Mouse (Mus musculus) forebrain, embryonic 11.5 days (tissue): Measurements from ENCODE around the gene Rps16. TPM values are rescaled to one million over a fixed set of nuclear protein-coding genes. Genes with fewer than 3 reads are reported as not detected.

Experiments used
- ATAC-seq: fragments of 200-750 bp; cut with Nextera tagmentation; replicated peaks from 2 replicates; pipeline ENCODE4 v1.8.0; 2017; ENCODE audit warnings: moderate TSS enrichment; ENCODE audit not compliant: low FRiP score
- DNase-seq: peaks from one replicate; pipeline ENCODE4 v3.0.0-alpha.2; 2017; ENCODE audit warnings: low spot score
- H3K27ac ChIP-seq: fragments of 300-500 bp; sonication (generic); 2 replicates; pipeline ENCODE4 v1.5.1; 2014; ENCODE audit warnings: low read depth, low read length
- H3K27me3 ChIP-seq: fragments of 300-500 bp; sonication (generic); 2 replicates; pipeline ENCODE4 v1.6.1; 2014; ENCODE audit warnings: mild to moderate bottlenecking, low read length, mixed read lengths; ENCODE audit not compliant: control insufficient read depth, insufficient read depth
- H3K36me3 ChIP-seq: fragments of 300-500 bp; sonication (generic); 2 replicates; pipeline ENCODE4 v1.6.1; 2014; ENCODE audit warnings: mild to moderate bottlenecking, low read length, moderate library complexity, mixed read lengths; ENCODE audit not compliant: control insufficient read depth, insufficient read depth
- H3K4me1 ChIP-seq: fragments of 300-500 bp; sonication (generic); replicated peaks from 2 replicates; pipeline ENCODE4 v1.6.1; 2014; ENCODE audit warnings: low read length, mixed read lengths; ENCODE audit not compliant: control insufficient read depth, insufficient read depth
- H3K4me2 ChIP-seq: fragments of 300-500 bp; sonication (generic); 2 replicates; pipeline ENCODE4 v1.6.1; 2014; ENCODE audit warnings: low read depth, mild to moderate bottlenecking, low read length, moderate library complexity, mixed read lengths; ENCODE audit not compliant: severe bottlenecking
- H3K4me3 ChIP-seq: fragments of 300-500 bp; sonication (generic); 2 replicates; pipeline ENCODE4 v1.5.1; 2014; ENCODE audit warnings: low read depth, low read length
- H3K9ac ChIP-seq: fragments of 300-500 bp; sonication (generic); 2 replicates; pipeline ENCODE4 v1.6.1; 2014; ENCODE audit warnings: low read length
- H3K9me3 ChIP-seq: fragments of 300-500 bp; sonication (generic); 2 replicates; pipeline ENCODE4 v1.6.1; 2016; ENCODE audit warnings: low read length, mixed read lengths; ENCODE audit not compliant: control insufficient read depth
- WGBS: fragments of 180-500 bp; shearing (Covaris S2); extraction: QIAGEN DNeasy Blood & Tissue Kit; methylation state at CpG from one replicate; pipeline ENCODE4 v1.1.7; 2014; 5-methylcytosine and 5-hydroxymethylcytosine counted together
- polyA plus RNA-seq: library from polyadenylated mRNA; unstranded; fragments of >200 nt; fragmentation: Nextera tagmentation; extraction: Ambion mirVana; gene quantifications from 2 replicates; pipeline ENCODE4 v1.2.1, GENCODE M21; 2014

Rps16 gene
- polyA plus RNA-seq, 1 experiment from 2014 or later = 782 TPM

DNA sequence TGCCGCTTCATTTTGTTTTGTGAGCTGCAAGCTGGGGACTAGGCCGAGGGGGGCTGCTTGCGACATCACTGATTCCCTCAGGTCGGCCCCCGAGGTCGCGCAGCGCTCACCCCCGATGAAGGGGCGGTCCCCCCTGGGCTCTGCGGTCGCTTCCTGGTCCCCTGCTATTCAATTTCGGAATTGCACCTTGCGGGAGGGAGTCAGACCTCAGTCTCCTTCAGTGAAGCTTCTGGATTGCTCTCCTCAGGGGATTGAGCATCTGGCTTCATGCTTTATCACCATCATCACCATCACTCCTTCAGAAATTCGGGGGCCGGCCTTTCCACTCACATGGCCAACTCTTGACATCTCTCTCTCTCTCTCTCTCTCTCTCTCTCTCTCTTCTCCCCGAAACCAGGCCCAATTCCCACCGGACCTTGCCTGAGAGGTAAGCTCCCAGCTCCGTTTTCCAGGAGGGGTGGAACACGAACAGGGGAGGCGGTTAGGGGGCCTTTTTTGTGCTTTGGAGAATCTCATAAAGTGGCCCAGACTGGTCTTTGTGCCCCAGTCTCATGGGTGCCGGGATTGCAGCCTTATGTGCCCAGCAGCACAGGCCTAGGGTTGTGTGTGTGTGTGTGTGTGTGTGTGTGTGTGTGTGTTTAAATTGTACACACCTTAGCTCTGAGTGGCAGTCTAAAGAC lies 43.0 kb downstream of the Rps16 start:
- DNase-seq (no peak), ATAC-seq (no peak)
- Histone ChIP-seq H3K36me3 (peaks cover 9% of the 10 kb centered on the region), H3K9me3 (no peaks in the 10 kb centered on the region), H3K9ac (peak overlapping the region; percentile 80), H3K4me1 (peaks cover 7% of the 10 kb centered on the region; the same call in 1 of the 2 replicates), H3K27me3 (no peaks in the 10 kb centered on the region), H3K4me2 (peak overlapping the region; percentile 84), H3K4me3 (peak overlapping the region; percentile 83), H3K27ac (no peak overlapping the region)
- 7% methylated on average over 22 of the region's 22 CpGs for WGBS

GRCm38 (mm10) chr7:28395425-28395824 lies 45.0 kb downstream of the Rps16 start:
- H3K36me3 ChIP-seq = peaks cover 5% of the 10 kb centered on the region
- no peak overlapping the region for H3K4me2 ChIP-seq
- no peaks in the 10 kb centered on the region for H3K27me3 ChIP-seq
- no peak overlapping the region for H3K27ac ChIP-seq
- DNase-seq (no peak), ATAC-seq (no peak)
- WGBS = 95% methylated on average over 4 of the region's 4 CpGs
- peaks cover 7% of the 10 kb centered on the region; the same call in 1 of the 2 replicates for H3K4me1 ChIP-seq
- no peak overlapping the region for H3K4me3 ChIP-seq
- no peaks in the 10 kb centered on the region for H3K9me3 ChIP-seq
- H3K9ac ChIP-seq = no peak overlapping the region

GRCm38 (mm10) chr7:28398000-28398399 lies 47.5 kb downstream of the Rps16 start:
- ATAC-seq = no peak
- Histone ChIP-seq H3K9ac (no peak overlapping the region), H3K36me3 (peaks cover 5% of the 10 kb centered on the region), H3K9me3 (no peaks in the 10 kb centered on the region), H3K27me3 (no peaks in the 10 kb centered on the region), H3K4me3 (no peak overlapping the region), H3K4me1 (peaks cover 5% of the 10 kb centered on the region; the same call in 1 of the 2 replicates), H3K27ac (no peak overlapping the region), H3K4me2 (no peak overlapping the region)
- no peak for DNase-seq
- 76% methylated on average over 3 of the region's 3 CpGs for WGBS

- H3K9ac ChIP-seq = no peak overlapping the region
- peaks cover under 1% of the 10 kb centered on the region; the same call in 1 of the 2 replicates for H3K4me1 ChIP-seq
- ATAC-seq = no peak
- no peak overlapping the region for H3K27ac ChIP-seq
- 92% methylated on average over 10 of the region's 10 CpGs for WGBS
- peaks cover 5% of the 10 kb centered on the region for H3K36me3 ChIP-seq
- H3K27me3 ChIP-seq = no peaks in the 10 kb centered on the region
- H3K9me3 ChIP-seq = no peaks in the 10 kb centered on the region
- H3K4me2 ChIP-seq = no peak overlapping the region
- no peak for DNase-seq
- H3K4me3 ChIP-seq = no peak overlapping the region
These were observed 48.4 kb downstream of the Rps16 start for GRCm38 (mm10) chr7:28398696-28399340.

GRCm38 (mm10) chr7:28401030-28401429 lies 50.6 kb downstream of the Rps16 start:
- 100% methylated on average over 1 of the region's 1 CpGs for WGBS

GRCm38 (mm10) chr7:28401942-28402341 lies 51.5 kb downstream of the Rps16 start:
- H3K4me1 ChIP-seq = no peaks in the 10 kb centered on the region
- peaks cover 11% of the 10 kb centered on the region for H3K36me3 ChIP-seq
- H3K9me3 ChIP-seq = no peaks in the 10 kb centered on the region
- H3K27me3 ChIP-seq = no peaks in the 10 kb centered on the region
- H3K9ac ChIP-seq = no peak overlapping the region
- no peak overlapping the region for H3K4me3 ChIP-seq
- ATAC-seq (no peak), DNase-seq (no peak)
- H3K27ac ChIP-seq = no peak overlapping the region
- H3K4me2 ChIP-seq = no peak overlapping the region
- WGBS = 83% methylated on average over 3 of the region's 3 CpGs

More at GRCm38 (mm10) chr7:28401030-28401429, 50.6 kb downstream of the Rps16 start:
- peaks cover 11% of the 10 kb centered on the region for H3K36me3 ChIP-seq
- no peak overlapping the region for H3K9ac ChIP-seq
- no peak overlapping the region for H3K27ac ChIP-seq
- H3K27me3 ChIP-seq = no peaks in the 10 kb centered on the region
- H3K9me3 ChIP-seq = no peaks in the 10 kb centered on the region
- ATAC-seq (no peak), DNase-seq (no peak)
- H3K4me1 ChIP-seq = no peaks in the 10 kb centered on the region
- no peak overlapping the region for H3K4me3 ChIP-seq
- H3K4me2 ChIP-seq = no peak overlapping the region

Other genes with a start within 250 kb of the Rps16 start
- 0.11 and 0.12 TPM in 2 replicates for gene 9530053A07Rik, start 221.2 kb upstream of the Rps16 start, polyA plus RNA-seq
- gene Fbl, start 180.9 kb upstream of the Rps16 start, polyA plus RNA-seq = 39.5 and 42.9 TPM in 2 replicates
- 17.0 and 18.2 TPM in 2 replicates for gene Dyrk1b, start 171.2 kb upstream of the Rps16 start, polyA plus RNA-seq
- 12.6 and 16.1 TPM in 2 replicates for gene Eid2, start 82.8 kb upstream of the Rps16 start, polyA plus RNA-seq
- gene Eid2b, start 72.9 kb upstream of the Rps16 start, polyA plus RNA-seq = 15.4 and 17.3 TPM in 2 replicates
- 0.24 TPM in 1 of 2 replicates, not detected in the other for gene Selenov, start 59.5 kb upstream of the Rps16 start, polyA plus RNA-seq
- gene Dll3, start 48.4 kb upstream of the Rps16 start, polyA plus RNA-seq = 43.6 and 50.5 TPM in 2 replicates
- gene Timm50, start 38.6 kb upstream of the Rps16 start, polyA plus RNA-seq = 222 and 235 TPM in 2 replicates
- gene Supt5, start 11.9 kb upstream of the Rps16 start, polyA plus RNA-seq = 97.2 and 104 TPM in 2 replicates
- gene Plekhg2, start 21.9 kb downstream of the Rps16 start, polyA plus RNA-seq = 81.2 and 81.3 TPM in 2 replicates
- gene Zfp36, start 29.6 kb downstream of the Rps16 start, polyA plus RNA-seq = 4.5 and 5.2 TPM in 2 replicates
- gene Med29, start 42.1 kb downstream of the Rps16 start, polyA plus RNA-seq = 40.1 and 46.1 TPM in 2 replicates
- gene Paf1, start 42.3 kb downstream of the Rps16 start, polyA plus RNA-seq = 82.0 and 82.9 TPM in 2 replicates
- 4.0 and 4.9 TPM in 2 replicates for gene Gmfg, start 86.8 kb downstream of the Rps16 start, polyA plus RNA-seq
- gene Lrfn1, start 101.3 kb downstream of the Rps16 start, polyA plus RNA-seq = 6.1 and 8.2 TPM in 2 replicates
- not detected in 2 replicates for gene Ifnl2, start 159.8 kb downstream of the Rps16 start, polyA plus RNA-seq
- not detected in 2 replicates for gene Ifnl3, start 172.2 kb downstream of the Rps16 start, polyA plus RNA-seq
- not detected in 2 replicates for gene Sycn, start 190.2 kb downstream of the Rps16 start, polyA plus RNA-seq
- not detected in 2 replicates for gene Nccrp1, start 196.6 kb downstream of the Rps16 start, polyA plus RNA-seq
- gene Samd4b, start 247.5 kb downstream of the Rps16 start, polyA plus RNA-seq = 40.7 and 41.1 TPM in 2 replicates
- 50.7 and 56.2 TPM in 2 replicates for gene Pak4, start 247.5 kb downstream of the Rps16 start, polyA plus RNA-seq